Mouse (Mus musculus) cerebellum, adult 2 months (tissue): ENCODE measurements at regions not wholly inside any gene's neighbourhood (a gene's known extent, or its start where the extent isn't known, plus 50 kb on each side); places are given as distances from the start of the nearest gene placed in this dataset.

Experiments
- DNase-seq, 2 experiments: peaks; one replicate each; pipeline ENCODE4 v3.0.0; 2021
- H3K27ac ChIP-seq: fragments of 200-500 bp; 2 replicates; pipeline ENCODE4 v1.5.1; 2012; ENCODE audit warnings: low read length, control low read depth, inconsistent platforms; ENCODE audit not compliant: insufficient read depth
- H3K27me3 ChIP-seq: fragments of 200-500 bp; 2 replicates; pipeline ENCODE4 v1.6.1; 2012; ENCODE audit warnings: inconsistent platforms, mild to moderate bottlenecking, low read length, moderate library complexity; ENCODE audit not compliant: control insufficient read depth, insufficient read depth
- H3K4me1 ChIP-seq: fragments of 200-500 bp; 2 replicates; pipeline ENCODE4 v1.6.1; 2011; ENCODE audit warnings: low read length; ENCODE audit not compliant: control insufficient read depth, insufficient read depth
- H3K4me3 ChIP-seq: fragments of 200-500 bp; replicated peaks from 2 replicates; pipeline ENCODE3; 2011; ENCODE audit warnings: mild to moderate bottlenecking, low read depth, low read length, control low read depth; ENCODE audit not compliant: insufficient read depth
- CTCF ChIP-seq: fragments of 200-500 bp; IDR thresholded peaks from 2 replicates; pipeline ENCODE4 v1.5.1; 2011; ENCODE audit warnings: low read depth, mild to moderate bottlenecking, control low read depth, low read length, moderate library complexity, borderline replicate concordance; ENCODE audit not compliant: insufficient read depth
- POLR2A ChIP-seq: fragments of 200-500 bp; IDR thresholded peaks from 2 replicates; pipeline ENCODE4 v1.6.1; 2011; ENCODE audit warnings: low read length, control low read depth, borderline replicate concordance; ENCODE audit not compliant: insufficient read depth
- WGBS: fragments of 180-500 bp; shearing (Covaris S2); methylation state at CpG from one replicate; pipeline ENCODE4 v1.1.7; 2018; 5-methylcytosine and 5-hydroxymethylcytosine counted together

DNA sequence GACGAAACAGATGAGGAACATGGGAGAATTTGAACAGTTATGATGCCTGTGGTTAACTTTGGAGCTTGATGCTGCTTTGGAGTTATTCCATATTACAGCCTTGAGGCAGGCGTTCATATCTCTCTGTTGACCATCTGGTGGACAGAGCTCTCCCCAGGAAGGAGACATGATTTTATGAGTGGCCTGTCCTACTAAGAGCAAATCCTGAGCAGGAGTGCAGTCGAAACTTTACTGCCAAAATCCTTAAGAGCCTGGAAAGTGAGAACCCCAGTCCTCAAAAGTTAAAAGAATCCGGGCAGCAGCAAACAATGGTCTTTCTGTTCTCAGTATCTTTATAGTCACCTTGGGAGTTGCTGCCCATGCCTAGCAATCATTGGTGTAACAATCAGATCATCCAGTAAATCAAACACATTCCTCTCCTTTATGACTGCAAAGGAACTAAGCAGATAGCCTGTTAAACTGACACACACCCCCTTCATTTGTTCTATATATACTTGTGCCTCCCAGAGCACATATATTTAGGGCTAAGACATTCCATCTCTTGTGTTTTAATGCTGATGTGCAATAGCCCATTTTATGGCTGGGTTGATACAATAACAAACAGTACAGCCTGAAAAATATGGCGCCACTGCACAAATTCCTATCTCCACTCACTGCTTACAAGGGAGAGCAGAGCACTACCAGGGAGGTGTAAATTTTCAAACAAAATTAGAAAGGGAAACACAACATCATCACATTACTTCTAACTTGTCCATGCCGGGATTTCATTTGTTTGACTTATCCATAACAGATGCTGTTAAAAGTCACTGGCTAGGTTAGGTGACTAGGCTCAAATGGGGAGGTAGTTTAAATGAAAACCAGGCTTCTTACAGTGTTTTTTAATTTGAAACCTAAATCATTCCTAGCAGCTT, 312.5 kb upstream of the Gm11146 start:
- DNase-seq: no peak
- H3K4me1 ChIP-seq: no peaks in the 10 kb centered on the region
- H3K4me3 ChIP-seq: no peak overlapping the region
- no peak overlapping the region for H3K27ac ChIP-seq
- 58% methylated on average over 6 of the region's 6 CpGs for WGBS
- H3K27me3 ChIP-seq: no peaks in the 10 kb centered on the region
- TF ChIP-seq CTCF (no peak), POLR2A (no peak)

DNA sequence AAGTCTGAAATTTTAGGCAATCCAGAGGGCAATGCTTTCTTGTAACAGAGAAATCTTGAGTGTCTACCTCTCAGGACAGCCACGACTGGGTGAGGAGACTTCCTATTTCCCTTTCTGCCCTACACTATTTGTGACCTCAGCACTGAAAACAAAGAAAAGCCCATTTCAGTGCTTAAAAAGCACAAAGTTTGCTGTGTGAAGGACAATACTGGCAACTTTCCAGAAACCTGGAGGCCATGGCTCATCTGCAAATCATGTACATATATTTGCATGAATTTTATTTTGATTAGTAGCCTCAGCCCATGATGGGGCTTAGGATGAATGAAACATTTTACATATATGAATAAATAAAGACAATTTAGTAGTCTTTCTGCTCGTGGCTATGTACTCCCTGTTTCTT, 292.4 kb upstream of the Gm11146 start:
- no peak for TF ChIP-seq CTCF
- TF ChIP-seq POLR2A: no peak
- no peak overlapping the region for H3K27ac ChIP-seq
- no peaks in the 10 kb centered on the region for H3K27me3 ChIP-seq
- H3K4me3 ChIP-seq: no peak overlapping the region
- no peak for DNase-seq
- 66% methylated on average over 2 of the region's 2 CpGs for WGBS
- no peaks in the 10 kb centered on the region for H3K4me1 ChIP-seq

DNA sequence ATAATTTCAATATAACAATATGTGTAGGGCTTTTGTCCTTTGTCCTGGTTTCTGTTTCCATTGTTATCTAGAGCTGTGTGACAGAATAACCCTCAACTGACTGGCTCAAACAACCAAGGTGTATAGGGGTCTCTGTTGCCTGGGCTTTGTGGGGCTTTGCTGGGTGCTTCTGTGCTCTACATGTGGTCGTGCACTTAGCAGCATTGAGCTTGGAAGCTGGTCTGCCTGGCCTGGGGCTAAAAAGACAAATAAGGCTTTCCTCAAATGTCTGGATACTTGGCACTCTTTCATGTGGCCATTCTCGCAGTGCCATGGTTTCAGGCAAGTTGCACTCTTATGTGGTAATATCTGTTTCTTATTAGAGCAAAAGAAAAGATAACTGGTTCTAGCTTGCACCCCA, 291.8 kb upstream of the Gm11146 start:
- H3K27ac ChIP-seq: no peak overlapping the region
- no peak overlapping the region for H3K4me3 ChIP-seq
- 45% methylated on average over 2 of the region's 2 CpGs for WGBS
- no peaks in the 10 kb centered on the region for H3K27me3 ChIP-seq
- no peak for DNase-seq
- no peaks in the 10 kb centered on the region for H3K4me1 ChIP-seq
- no peak for TF ChIP-seq CTCF
- no peak for TF ChIP-seq POLR2A

DNA sequence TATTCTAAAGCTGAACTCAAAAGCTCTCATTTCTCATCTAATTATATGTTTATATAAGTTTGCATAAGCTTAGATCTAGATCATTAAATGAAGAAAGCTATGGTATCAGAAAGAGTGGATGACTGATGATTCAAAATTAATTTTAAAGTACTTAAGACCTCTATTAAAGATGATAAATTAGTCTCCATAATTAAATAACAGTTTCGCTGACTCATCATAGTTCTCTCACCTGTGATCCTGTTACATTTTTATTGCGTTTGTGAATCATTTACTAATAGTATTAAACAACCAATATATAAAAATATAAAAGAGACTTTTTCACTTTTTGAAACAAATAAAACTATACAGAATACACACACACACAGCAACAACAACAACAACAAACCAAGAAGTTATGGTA, 290.8 kb upstream of the Gm11146 start:
- H3K4me3 ChIP-seq: no peak overlapping the region
- no peaks in the 10 kb centered on the region for H3K4me1 ChIP-seq
- no peak for TF ChIP-seq CTCF
- TF ChIP-seq POLR2A: no peak
- no peak overlapping the region for H3K27ac ChIP-seq
- no peaks in the 10 kb centered on the region; the same call in 1 of the 2 replicates for H3K27me3 ChIP-seq
- no peak for DNase-seq
- WGBS: 96% methylated on average over 2 of the region's 2 CpGs

DNA sequence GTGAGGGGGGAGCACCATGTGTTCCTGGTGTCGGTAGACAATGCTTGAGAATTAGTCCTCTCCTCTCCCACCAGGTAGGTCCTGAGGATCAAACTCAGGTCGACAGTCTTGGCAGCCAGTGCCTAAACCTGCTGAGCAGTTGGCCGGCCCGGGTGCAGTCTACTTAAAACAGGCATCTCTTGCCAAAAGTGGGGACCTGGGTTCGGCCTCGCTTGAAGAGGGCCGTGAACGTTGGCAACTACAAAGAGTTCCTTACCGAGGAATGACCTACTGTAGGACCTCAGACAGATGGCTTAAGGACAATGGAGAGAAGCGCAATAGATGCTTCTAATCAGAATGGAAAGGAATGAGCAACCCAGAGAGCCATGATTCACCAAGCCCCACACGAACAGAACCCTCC, 287.5 kb upstream of the Gm11146 start:
- Histone ChIP-seq H3K4me3 (no peak overlapping the region), H3K4me1 (no peaks in the 10 kb centered on the region), H3K27me3 (no peaks in the 10 kb centered on the region; the same call in 1 of the 2 replicates), H3K27ac (no peak overlapping the region)
- no peak for TF ChIP-seq CTCF
- no peak for TF ChIP-seq POLR2A
- DNase-seq: peak; percentile 44 to 56
- 13% methylated on average over 11 of the region's 11 CpGs for WGBS

DNA sequence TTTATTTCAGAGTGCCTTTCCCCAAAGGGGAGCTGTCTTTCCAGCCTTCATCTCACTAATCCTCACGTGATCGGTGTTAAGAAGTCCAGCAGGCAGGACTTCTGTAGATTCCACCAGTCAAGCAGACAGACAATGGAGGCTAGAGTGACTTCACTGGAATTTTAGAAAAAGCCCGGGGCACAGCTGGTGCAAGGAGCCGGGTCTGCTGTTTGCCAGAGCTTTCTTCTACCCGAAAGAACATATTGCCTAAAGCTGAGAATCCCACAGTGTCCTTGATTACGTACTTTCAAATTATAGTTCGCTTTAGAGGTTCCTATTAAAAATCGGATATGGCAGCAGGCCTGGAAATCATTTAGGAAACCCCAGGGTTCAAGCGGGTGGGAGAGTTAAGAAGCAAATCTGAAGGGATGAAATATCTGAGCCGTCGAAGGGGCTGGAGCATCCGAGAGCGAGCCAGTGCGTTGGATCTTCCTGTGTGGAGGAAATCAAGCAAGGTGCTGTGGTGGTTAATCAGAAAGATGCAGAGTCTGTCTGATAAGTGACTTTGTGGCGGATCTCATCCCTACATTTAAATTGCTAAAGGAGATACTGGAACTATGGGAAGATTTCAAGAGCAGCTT, 283.3 kb upstream of the Gm11146 start:
- 30% methylated on average over 15 of the region's 15 CpGs for WGBS
- H3K4me1 ChIP-seq: no peaks in the 10 kb centered on the region
- H3K27ac ChIP-seq: no peak overlapping the region
- no peaks in the 10 kb centered on the region; the same call in 1 of the 2 replicates for H3K27me3 ChIP-seq
- TF ChIP-seq CTCF (no peak), POLR2A (no peak)
- H3K4me3 ChIP-seq: no peak overlapping the region
- no peak for DNase-seq

DNA sequence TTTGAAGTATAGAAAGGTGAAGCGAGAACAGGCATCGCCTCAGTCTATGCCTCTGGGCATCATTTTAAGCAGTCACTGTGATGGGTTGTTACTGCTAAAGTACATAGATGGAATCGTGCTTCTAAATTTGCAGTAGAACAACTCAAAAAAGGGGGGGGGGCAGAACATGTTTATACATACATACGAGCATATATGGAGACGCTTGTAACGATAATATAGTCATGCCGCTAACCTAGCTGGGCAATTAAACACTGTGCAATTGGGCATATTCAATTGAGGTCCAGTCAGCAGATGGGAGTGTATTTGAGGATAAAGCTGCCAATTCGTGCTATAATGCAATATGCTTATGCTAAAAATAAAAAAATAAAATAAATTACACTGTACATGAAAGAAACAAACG, 282.6 kb upstream of the Gm11146 start:
- no peak overlapping the region for H3K27ac ChIP-seq
- H3K4me1 ChIP-seq: no peaks in the 10 kb centered on the region
- WGBS: 50% methylated on average over 9 of the region's 9 CpGs
- TF ChIP-seq CTCF: no peak
- TF ChIP-seq POLR2A: no peak
- no peak overlapping the region for H3K4me3 ChIP-seq
- H3K27me3 ChIP-seq: no peaks in the 10 kb centered on the region; the same call in 1 of the 2 replicates
- no peak for DNase-seq

DNA sequence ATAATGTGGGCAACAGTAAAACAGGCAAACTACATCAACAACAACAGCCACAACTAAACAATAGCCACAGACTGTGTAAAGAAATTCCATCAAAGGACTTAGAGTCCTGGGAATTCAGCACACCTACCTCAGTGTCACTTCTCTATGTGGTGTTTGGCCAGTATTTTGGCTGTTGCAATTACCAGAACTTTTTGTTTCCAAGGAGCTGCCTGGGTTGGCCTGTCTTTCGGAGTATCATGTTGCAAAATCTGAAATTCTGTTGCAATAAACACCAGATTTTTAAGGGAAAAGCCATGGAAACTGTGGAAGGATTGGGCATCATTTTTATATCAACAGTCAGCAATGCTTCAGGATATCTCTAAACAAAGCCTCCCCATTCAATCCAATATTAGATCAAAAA, 275.1 kb upstream of the Gm11146 start:
- DNase-seq: no peak
- Histone ChIP-seq H3K4me3 (no peak overlapping the region), H3K4me1 (no peaks in the 10 kb centered on the region), H3K27me3 (no peaks in the 10 kb centered on the region), H3K27ac (no peak overlapping the region)
- WGBS: 94% methylated on average over 1 of the region's 1 CpGs
- TF ChIP-seq POLR2A (no peak), CTCF (no peak)
